Mouse (Mus musculus) ES-Bruce4 (cell line): ENCODE measurements around the gene Cbfa2t2. TPM values are rescaled to one million over a fixed set of nuclear protein-coding genes. Genes with fewer than 3 reads are reported as not detected.

Experiments used
- H3K27ac ChIP-seq: 2 replicates; pipeline ENCODE4 v1.5.1; 2012; ENCODE audit warnings: low read length, inconsistent platforms; ENCODE audit not compliant: insufficient read depth
- H3K27me3 ChIP-seq: 2 replicates; pipeline ENCODE4 v1.6.1; 2012; ENCODE audit warnings: mild to moderate bottlenecking, low read length, inconsistent platforms; ENCODE audit not compliant: control insufficient read depth, poor library complexity, insufficient read depth, severe bottlenecking
- H3K36me3 ChIP-seq: 2 replicates; pipeline ENCODE4 v1.6.1; 2012; ENCODE audit warnings: inconsistent platforms, mild to moderate bottlenecking, low read length, moderate library complexity; ENCODE audit not compliant: control insufficient read depth, poor library complexity, insufficient read depth, severe bottlenecking
- H3K4me1 ChIP-seq: one replicate; pipeline ENCODE4 v1.8.1; 2011; ENCODE audit warnings: low read length; ENCODE audit not compliant: control insufficient read depth, insufficient read depth
- H3K4me3 ChIP-seq: 2 replicates; pipeline ENCODE4 v1.5.1; 2011; ENCODE audit warnings: low read depth, mild to moderate bottlenecking, low read length
- H3K9ac ChIP-seq: 2 replicates; pipeline ENCODE4 v1.6.1; 2012; ENCODE audit warnings: low read depth, mild to moderate bottlenecking, inconsistent platforms; ENCODE audit not compliant: poor library complexity, severe bottlenecking
- H3K9me3 ChIP-seq: replicated peaks from 2 replicates; pipeline ENCODE4 v1.6.1; 2012; ENCODE audit warnings: mild to moderate bottlenecking, low read length, inconsistent platforms; ENCODE audit not compliant: control insufficient read depth, poor library complexity, insufficient read depth, severe bottlenecking
- CTCF ChIP-seq: IDR thresholded peaks from one replicate; pipeline ENCODE4 v1.8.1; 2011; ENCODE audit warnings: low read depth, low read length
- EP300 ChIP-seq: IDR thresholded peaks from 2 replicates; pipeline ENCODE4 v1.6.1; 2011; ENCODE audit warnings: low read depth, low read length; ENCODE audit not compliant: insufficient read depth
- POLR2A ChIP-seq: IDR thresholded peaks from one replicate; pipeline ENCODE4 v1.8.1; 2011; ENCODE audit warnings: low read length; ENCODE audit not compliant: insufficient read depth
- polyA plus RNA-seq: library from polyadenylated mRNA; stranded (reverse); fragments of >200 nt; gene quantifications from 2 replicates; pipeline ENCODE4 v1.2.4, GENCODE M21; 2011; ENCODE audit warnings: low read depth; ENCODE audit not compliant: missing spikeins, insufficient read depth, insufficient read length

Gene Cbfa2t2
- polyA plus RNA-seq, 1 experiment, result 79.9 TPM

DNA sequence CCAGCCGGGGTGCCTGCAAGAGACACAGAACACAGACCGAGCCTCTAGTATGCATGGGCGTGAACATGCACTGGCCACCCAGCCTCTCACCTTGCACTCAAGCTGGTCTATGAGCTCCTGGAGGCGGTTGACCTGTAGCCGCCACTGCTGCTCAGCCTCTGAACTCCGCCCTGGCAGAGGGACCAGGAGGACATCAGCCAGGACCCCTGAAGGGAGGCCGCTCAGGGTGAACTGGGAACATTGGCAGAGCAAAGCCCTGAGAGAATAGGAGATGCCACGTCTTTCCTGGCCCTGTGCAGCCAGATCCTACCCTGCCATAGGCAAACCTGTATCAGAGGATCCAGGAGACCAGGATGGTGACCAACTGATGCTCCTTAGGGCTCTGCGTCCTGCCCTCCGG lies 110.4 kb downstream of the Cbfa2t2 start, which contains the start of gene 1700003F12Rik:
TSS of gene 1700003F12Rik (plus strand) at position 375 of the 400 bp plus-strand sequence.
- no peaks in the 10 kb centered on the region for H3K9me3 ChIP-seq
- H3K9ac ChIP-seq, result no peak within 1 kb of the TSS
- H3K36me3 ChIP-seq, result no peaks in the 10 kb centered on the region
- H3K27me3 ChIP-seq, result peaks cover 2% of the 10 kb centered on the region; the same call in 1 of the 2 replicates
- no peak within 1 kb of the TSS for H3K4me3 ChIP-seq
- no peak within 1 kb of the TSS for H3K27ac ChIP-seq
- TF ChIP-seq POLR2A, result no peak
- TF ChIP-seq CTCF, result no peak
- no peak for TF ChIP-seq EP300
- peaks cover 3% of the 10 kb centered on the region for H3K4me1 ChIP-seq

GRCm38 (mm10) chr2:154548688-154549087 lies 112.4 kb downstream of the Cbfa2t2 start:
- H3K9ac ChIP-seq, result no peak overlapping the region
- H3K36me3 ChIP-seq, result no peaks in the 10 kb centered on the region
- no peaks in the 10 kb centered on the region for H3K9me3 ChIP-seq
- TF ChIP-seq CTCF (no peak), POLR2A (no peak), EP300 (no peak)
- peaks cover 3% of the 10 kb centered on the region for H3K4me1 ChIP-seq
- no peak overlapping the region for H3K27ac ChIP-seq
- H3K4me3 ChIP-seq, result no peak overlapping the region
- H3K27me3 ChIP-seq, result peaks cover 2% of the 10 kb centered on the region; the same call in 1 of the 2 replicates

GRCm38 (mm10) chr2:154549127-154549885 lies 113.0 kb downstream of the Cbfa2t2 start:
- H3K9ac ChIP-seq, result peak overlapping the region; percentile 36; the same call in 1 of the 2 replicates
- no peaks in the 10 kb centered on the region for H3K9me3 ChIP-seq
- H3K27ac ChIP-seq, result no peak overlapping the region
- peak overlapping the region; percentile 27 for H3K4me3 ChIP-seq
- TF ChIP-seq EP300, result no peak
- no peak for TF ChIP-seq CTCF
- TF ChIP-seq POLR2A, result no peak
- peaks cover 2% of the 10 kb centered on the region for H3K4me1 ChIP-seq
- H3K36me3 ChIP-seq, result no peaks in the 10 kb centered on the region
- H3K27me3 ChIP-seq, result peaks cover 2% of the 10 kb centered on the region; the same call in 1 of the 2 replicates

- H3K27ac ChIP-seq, result no peak overlapping the region
These were observed 113.6 kb downstream of the Cbfa2t2 start for GRCm38 (mm10) chr2:154549886-154550189.

GRCm38 (mm10) chr2:154550937-154551336 lies 114.7 kb downstream of the Cbfa2t2 start:
- H3K4me1 ChIP-seq, result peaks cover 2% of the 10 kb centered on the region
- peaks cover 2% of the 10 kb centered on the region; the same call in 1 of the 2 replicates for H3K27me3 ChIP-seq
- no peak overlapping the region for H3K27ac ChIP-seq
- no peak for TF ChIP-seq CTCF
- no peak for TF ChIP-seq EP300
- no peak for TF ChIP-seq POLR2A
- H3K9ac ChIP-seq, result no peak overlapping the region
- no peaks in the 10 kb centered on the region for H3K36me3 ChIP-seq
- no peak overlapping the region for H3K4me3 ChIP-seq
- H3K9me3 ChIP-seq, result no peaks in the 10 kb centered on the region

More at GRCm38 (mm10) chr2:154549886-154550189, 113.6 kb downstream of the Cbfa2t2 start:
- peaks cover 2% of the 10 kb centered on the region for H3K4me1 ChIP-seq
- H3K9me3 ChIP-seq, result no peaks in the 10 kb centered on the region
- no peaks in the 10 kb centered on the region for H3K36me3 ChIP-seq
- no peak overlapping the region for H3K4me3 ChIP-seq
- peaks cover 2% of the 10 kb centered on the region; the same call in 1 of the 2 replicates for H3K27me3 ChIP-seq
- TF ChIP-seq EP300, result no peak
- TF ChIP-seq POLR2A, result no peak
- TF ChIP-seq CTCF, result peak; percentile 4
- 0 out of 2 replicates have a peak overlapping the region, but pooled peaks have one; percentile 36 for H3K9ac ChIP-seq

- Histone ChIP-seq H3K4me1 (peaks cover 2% of the 10 kb centered on the region), H3K27ac (no peak within 1 kb of the TSS), H3K9ac (no peak within 1 kb of the TSS), H3K36me3 (no peaks in the 10 kb centered on the region), H3K27me3 (peaks cover 2% of the 10 kb centered on the region; the same call in 1 of the 2 replicates), H3K4me3 (peak within 1 kb of the TSS; percentile 59), H3K9me3 (no peaks in the 10 kb centered on the region)
- TF ChIP-seq CTCF, result no peak
- TF ChIP-seq EP300, result no peak
- no peak for TF ChIP-seq POLR2A
These were observed 115.2 kb downstream of the Cbfa2t2 start, which contains the start of gene Actl10 for GRCm38 (mm10) chr2:154551476-154551875. Gene Actl10, plus strand, starts transcription at chr2:154551776.
